Mouse (Mus musculus): ENCODE results near the gene Chd5. TPM values are rescaled to one million over a fixed set of nuclear protein-coding genes. Genes with fewer than 3 reads are reported as not detected.

The Chd5 gene
- polyA plus RNA-seq, 1 experiment from 2014 or later = not detected

- Histone ChIP-seq H3K27me3 (ENCODE audit: insufficient read depth, low read length) (no peaks in the 10 kb centered on the region), H3K4me2 (ENCODE audit: low read depth, low read length) (no peak overlapping the region), H3K36me3 (replicated peaks; ENCODE audit: insufficient read depth, low read length) (no peaks in the 10 kb centered on the region), H3K27ac (ENCODE audit: low read depth) (no peak overlapping the region), H3K9ac (replicated peaks) (no peak overlapping the region), H3K9me3 (ENCODE audit: low read length) (no peaks in the 10 kb centered on the region), H3K4me3 (ENCODE audit: low read depth, low read length) (no peak overlapping the region), H3K4me1 (ENCODE audit: insufficient read depth) (no peaks in the 10 kb centered on the region)
- 77% methylated on average over 17 of the region's 17 CpGs for WGBS (ENCODE audit: insufficient replicate concordance)
- DNase-seq (no peak), ATAC-seq (no peak)
- TF ChIP-seq EP300 (IDR thresholded peaks at IDR 0.05; ENCODE audit: low read depth) = no peak
- TF ChIP-seq CTCF (IDR thresholded peaks at IDR 0.05; ENCODE audit: low read depth) = no peak
These were observed 54.2 kb downstream of the Chd5 start for GRCm38 (mm10) chr4:152392627-152393026.

- no peak overlapping the region for H3K4me3 ChIP-seq (ENCODE audit: low read depth, low read length)
- no peak overlapping the region for H3K4me2 ChIP-seq (ENCODE audit: low read depth, low read length)
- no peaks in the 10 kb centered on the region for H3K9me3 ChIP-seq (ENCODE audit: low read length)
- no peak for DNase-seq
- no peak for ATAC-seq
- H3K4me1 ChIP-seq (ENCODE audit: insufficient read depth) = no peaks in the 10 kb centered on the region
- no peak overlapping the region for H3K9ac ChIP-seq (replicated peaks)
- no peak for TF ChIP-seq CTCF (IDR thresholded peaks at IDR 0.05; ENCODE audit: low read depth)
- no peak for TF ChIP-seq EP300 (IDR thresholded peaks at IDR 0.05; ENCODE audit: low read depth)
- 87% methylated on average over 3 of the region's 3 CpGs for WGBS (ENCODE audit: insufficient replicate concordance)
- H3K36me3 ChIP-seq (replicated peaks; ENCODE audit: insufficient read depth, low read length) = no peaks in the 10 kb centered on the region
- H3K27me3 ChIP-seq (ENCODE audit: insufficient read depth, low read length) = no peaks in the 10 kb centered on the region
- H3K27ac ChIP-seq (ENCODE audit: low read depth) = no peak overlapping the region
These were observed 60.5 kb downstream of the Chd5 start for GRCm38 (mm10) chr4:152398926-152399325.

- ATAC-seq = no peak
- no peak overlapping the region for H3K9ac ChIP-seq (replicated peaks)
- no peaks in the 10 kb centered on the region for H3K36me3 ChIP-seq (replicated peaks; ENCODE audit: insufficient read depth, low read length)
- H3K27me3 ChIP-seq (ENCODE audit: insufficient read depth, low read length) = no peaks in the 10 kb centered on the region
- H3K4me1 ChIP-seq (ENCODE audit: insufficient read depth) = no peaks in the 10 kb centered on the region
- H3K27ac ChIP-seq (ENCODE audit: low read depth) = no peak overlapping the region
- no peak overlapping the region for H3K4me3 ChIP-seq (ENCODE audit: low read depth, low read length)
- no peak for DNase-seq
- no peak overlapping the region for H3K4me2 ChIP-seq (ENCODE audit: low read depth, low read length)
- WGBS (ENCODE audit: insufficient replicate concordance) = 73% methylated on average over 6 of the region's 6 CpGs
- H3K9me3 ChIP-seq (ENCODE audit: low read length) = no peaks in the 10 kb centered on the region
- TF ChIP-seq EP300 (IDR thresholded peaks at IDR 0.05; ENCODE audit: low read depth) (no peak), CTCF (IDR thresholded peaks at IDR 0.05; ENCODE audit: low read depth) (no peak)
These were observed 66.7 kb downstream of the Chd5 start for GRCm38 (mm10) chr4:152405143-152405542.

- Histone ChIP-seq H3K27me3 (ENCODE audit: insufficient read depth, low read length) (no peaks in the 10 kb centered on the region), H3K4me3 (ENCODE audit: low read depth, low read length) (no peak overlapping the region), H3K4me1 (ENCODE audit: insufficient read depth) (no peaks in the 10 kb centered on the region), H3K9me3 (ENCODE audit: low read length) (no peaks in the 10 kb centered on the region), H3K9ac (replicated peaks) (no peak overlapping the region), H3K27ac (ENCODE audit: low read depth) (no peak overlapping the region), H3K4me2 (ENCODE audit: low read depth, low read length) (no peak overlapping the region), H3K36me3 (replicated peaks; ENCODE audit: insufficient read depth, low read length) (no peaks in the 10 kb centered on the region)
- TF ChIP-seq CTCF (IDR thresholded peaks at IDR 0.05; ENCODE audit: low read depth) (no peak), EP300 (IDR thresholded peaks at IDR 0.05; ENCODE audit: low read depth) (no peak)
- ATAC-seq = no peak
- DNase-seq = no peak
- 73% methylated on average over 7 of the region's 7 CpGs for WGBS (ENCODE audit: insufficient replicate concordance)
These were observed 67.3 kb downstream of the Chd5 start for GRCm38 (mm10) chr4:152405671-152406201.

- Histone ChIP-seq H3K4me3 (ENCODE audit: low read depth, low read length) (no peak overlapping the region), H3K36me3 (replicated peaks; ENCODE audit: insufficient read depth, low read length) (no peaks in the 10 kb centered on the region), H3K27ac (ENCODE audit: low read depth) (no peak overlapping the region), H3K9ac (replicated peaks) (no peak overlapping the region), H3K4me1 (ENCODE audit: insufficient read depth) (no peaks in the 10 kb centered on the region), H3K4me2 (ENCODE audit: low read depth, low read length) (no peak overlapping the region), H3K27me3 (ENCODE audit: insufficient read depth, low read length) (no peaks in the 10 kb centered on the region), H3K9me3 (ENCODE audit: low read length) (no peaks in the 10 kb centered on the region)
- 79% methylated on average over 8 of the region's 8 CpGs for WGBS (ENCODE audit: insufficient replicate concordance)
- DNase-seq (no peak), ATAC-seq (no peak)
- no peak for TF ChIP-seq EP300 (IDR thresholded peaks at IDR 0.05; ENCODE audit: low read depth)
- no peak for TF ChIP-seq CTCF (IDR thresholded peaks at IDR 0.05; ENCODE audit: low read depth)
These were observed 68.1 kb downstream of the Chd5 start for GRCm38 (mm10) chr4:152406531-152406930.

GRCm38 (mm10) chr4:152410961-152411360 is 72.5 kb downstream of the Chd5 start:
- H3K4me1 ChIP-seq (ENCODE audit: insufficient read depth) = no peaks in the 10 kb centered on the region
- no peak overlapping the region for H3K9ac ChIP-seq (replicated peaks)
- no peak overlapping the region for H3K4me3 ChIP-seq (ENCODE audit: low read depth, low read length)
- TF ChIP-seq CTCF (IDR thresholded peaks at IDR 0.05; ENCODE audit: low read depth) = no peak
- no peak for TF ChIP-seq EP300 (IDR thresholded peaks at IDR 0.05; ENCODE audit: low read depth)
- H3K9me3 ChIP-seq (ENCODE audit: low read length) = no peaks in the 10 kb centered on the region
- DNase-seq (no peak), ATAC-seq (no peak)
- WGBS (ENCODE audit: insufficient replicate concordance) = 79% methylated on average over 13 of the region's 13 CpGs
- no peak overlapping the region for H3K4me2 ChIP-seq (ENCODE audit: low read depth, low read length)
- H3K36me3 ChIP-seq (replicated peaks; ENCODE audit: insufficient read depth, low read length) = no peaks in the 10 kb centered on the region
- H3K27me3 ChIP-seq (ENCODE audit: insufficient read depth, low read length) = no peaks in the 10 kb centered on the region
- H3K27ac ChIP-seq (ENCODE audit: low read depth) = no peak overlapping the region

Data from liver, postnatal 0 days (tissue).